Mouse (Mus musculus): ENCODE measurements around the gene Gsk3b.

Gsk3b gene

DNA sequence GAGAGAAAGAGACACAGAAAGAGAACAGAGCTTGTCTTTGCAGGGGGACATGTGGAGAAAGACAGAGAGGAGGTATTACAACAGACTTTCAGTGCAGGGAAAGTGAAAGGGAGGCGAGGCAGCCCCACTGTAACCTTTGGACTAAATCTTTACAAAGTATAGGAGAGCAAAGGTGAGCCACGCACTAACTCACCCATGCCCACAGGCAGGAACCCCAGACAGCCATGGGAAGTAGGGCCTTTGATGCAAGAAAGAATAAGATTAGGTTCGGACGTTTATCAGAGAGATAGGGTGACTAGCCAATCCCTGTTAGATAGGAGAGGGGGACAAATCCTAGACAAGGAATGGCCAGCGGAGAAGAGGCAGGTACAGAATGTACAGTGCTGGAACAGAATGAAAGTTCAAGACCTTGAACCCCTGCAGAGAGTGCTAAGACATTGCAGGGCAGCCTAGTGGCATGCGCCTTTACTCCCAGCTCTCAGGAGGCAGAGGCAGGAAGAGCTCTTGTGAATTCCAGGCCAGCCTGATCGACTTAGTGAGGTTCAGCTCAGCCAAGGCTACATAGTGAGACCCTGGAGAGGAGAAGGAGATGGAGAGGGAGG lies 193.9 kb downstream of the Gsk3b start:
- DNase-seq (ENCODE audit: low spot score): no peak

DNA sequence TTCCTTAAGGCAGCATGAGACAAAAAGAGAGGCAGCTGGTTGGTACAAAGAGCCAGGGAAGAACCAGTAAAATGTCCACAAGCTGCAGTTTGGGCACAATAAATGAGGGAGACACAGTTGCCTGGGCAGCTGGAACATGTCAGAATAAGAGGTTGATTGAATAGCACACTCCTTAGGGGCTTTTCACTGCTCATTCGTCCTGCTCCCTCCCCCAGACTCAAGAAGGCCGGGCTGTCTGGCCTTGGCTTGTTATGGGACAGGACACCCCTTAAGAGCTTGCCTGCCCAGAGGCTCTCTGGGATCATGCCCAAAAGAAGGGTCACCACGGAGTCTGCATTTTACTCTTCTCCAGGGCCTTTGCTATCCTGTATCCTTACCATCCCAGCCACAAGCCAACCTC lies 194.5 kb downstream of the Gsk3b start:
- no peak for DNase-seq (ENCODE audit: low spot score)

DNA sequence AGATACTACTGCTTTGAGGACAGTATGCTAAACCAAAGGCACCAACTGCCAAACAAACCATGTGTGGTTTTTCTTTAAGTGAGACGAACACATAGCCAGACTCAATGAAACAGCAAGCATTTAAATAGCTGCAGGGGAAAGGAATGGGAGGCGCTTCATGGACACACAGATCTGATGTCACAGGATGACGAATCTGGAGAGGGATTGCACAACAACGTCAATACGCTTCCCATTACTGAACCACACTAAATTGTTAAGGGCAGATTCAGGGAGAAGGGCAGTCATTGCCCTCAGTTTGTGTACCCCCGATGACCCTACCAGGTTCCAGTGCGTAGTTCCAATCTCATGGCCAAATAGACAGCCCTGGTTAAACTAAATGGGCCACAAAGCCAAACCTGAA lies 197.0 kb downstream of the Gsk3b start:
- no peak for DNase-seq (ENCODE audit: low spot score)

DNA sequence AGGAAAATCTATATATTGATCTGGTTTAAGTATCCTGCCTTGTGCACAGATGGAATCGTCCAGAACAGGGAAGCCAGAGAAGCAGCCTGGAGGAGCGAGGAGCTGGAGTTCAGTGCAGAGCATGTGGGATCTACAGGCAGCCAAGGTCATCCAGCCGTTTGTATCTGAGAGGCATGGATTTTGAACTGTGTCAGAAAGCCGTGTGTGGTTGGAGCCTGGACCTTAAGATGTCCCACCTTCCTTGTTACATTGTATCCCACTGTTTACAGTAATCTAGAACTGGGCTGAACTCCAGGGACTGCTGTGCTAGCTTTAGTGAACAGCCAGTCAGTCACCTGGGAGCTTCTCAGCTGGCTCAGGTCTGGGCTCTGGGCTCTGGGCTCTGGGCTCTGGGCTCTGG lies 197.7 kb downstream of the Gsk3b start:
- DNase-seq (ENCODE audit: low spot score): no peak

DNA sequence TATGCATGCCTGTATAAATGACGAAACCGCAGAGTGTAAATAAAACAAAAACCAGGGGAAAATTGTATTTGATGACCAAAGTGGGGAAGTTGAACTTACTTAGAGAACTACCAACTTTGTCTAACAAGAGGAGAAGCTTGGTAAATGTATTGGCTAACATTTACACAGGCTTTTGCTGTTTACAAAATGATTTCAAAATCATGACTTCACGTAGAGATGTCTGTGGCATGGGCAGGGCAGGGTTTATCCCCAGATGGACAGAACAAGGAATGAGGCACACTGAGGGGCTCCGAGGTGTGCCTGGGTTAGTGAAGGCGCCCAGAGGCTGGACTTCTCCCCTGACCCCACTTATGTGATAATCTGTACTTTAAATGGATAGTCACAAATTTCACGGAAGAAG lies 198.6 kb downstream of the Gsk3b start:
- DNase-seq (ENCODE audit: low spot score): no peak

DNA sequence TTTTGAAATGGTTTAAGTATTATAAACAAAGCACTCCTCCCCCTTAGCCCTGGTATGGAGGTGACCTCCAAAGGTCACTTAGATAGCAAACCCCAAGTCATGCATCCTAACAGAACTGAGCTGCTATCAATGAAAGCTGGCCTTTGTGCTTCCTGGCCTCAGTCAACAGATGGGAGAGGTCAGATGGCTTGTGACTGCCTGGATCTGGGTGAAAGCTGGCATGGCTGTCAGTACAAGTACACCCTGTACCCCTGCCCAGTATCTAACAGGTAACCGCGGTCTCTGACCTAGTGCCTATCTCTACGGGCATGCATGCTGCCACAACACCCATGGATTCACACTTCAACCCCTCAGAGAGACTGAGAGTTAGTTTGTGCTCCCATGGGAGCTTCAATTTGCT lies 199.0 kb downstream of the Gsk3b start:
- no peak for DNase-seq (ENCODE audit: low spot score)

DNA sequence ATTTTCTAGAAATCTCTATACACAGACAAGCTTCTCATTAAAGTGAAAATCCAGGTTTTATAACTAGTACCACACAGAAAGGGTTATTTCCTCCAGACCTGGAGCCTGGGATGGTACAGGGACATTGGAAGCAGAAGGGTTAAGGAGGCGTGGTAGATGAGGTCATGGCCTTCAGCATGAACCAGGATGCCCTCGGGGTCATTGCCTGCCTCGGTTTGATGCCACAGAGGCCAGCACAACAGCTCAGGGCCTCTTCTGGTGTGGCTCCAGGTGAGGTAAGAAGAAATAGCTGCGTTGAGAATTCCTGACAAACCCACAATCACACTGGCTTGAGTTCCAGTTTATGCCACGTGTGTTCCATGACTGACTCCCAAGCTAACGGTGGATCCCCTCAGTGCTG lies 200.1 kb downstream of the Gsk3b start:
- no peak for DNase-seq (ENCODE audit: low spot score)

DNA sequence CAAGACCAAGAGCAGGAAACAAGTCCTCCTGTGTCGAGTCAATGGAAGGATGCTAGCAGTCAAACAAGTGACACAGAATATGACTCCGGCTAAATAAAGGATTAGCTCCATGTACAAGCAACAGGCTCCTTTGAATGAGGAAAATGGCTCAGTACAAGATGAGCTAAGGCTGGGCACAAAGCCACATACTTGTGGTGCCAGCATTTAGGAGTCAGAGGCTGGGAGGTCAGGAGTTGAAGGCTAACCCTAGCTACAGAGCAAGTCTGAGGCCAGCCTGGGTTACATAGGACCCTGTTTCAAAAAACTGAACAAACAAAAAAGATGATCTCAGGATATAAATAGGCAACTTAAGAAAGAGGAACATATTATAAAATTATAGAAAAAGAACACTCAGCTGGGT lies 201.3 kb downstream of the Gsk3b start:
- no peak for DNase-seq (ENCODE audit: low spot score)

DNA sequence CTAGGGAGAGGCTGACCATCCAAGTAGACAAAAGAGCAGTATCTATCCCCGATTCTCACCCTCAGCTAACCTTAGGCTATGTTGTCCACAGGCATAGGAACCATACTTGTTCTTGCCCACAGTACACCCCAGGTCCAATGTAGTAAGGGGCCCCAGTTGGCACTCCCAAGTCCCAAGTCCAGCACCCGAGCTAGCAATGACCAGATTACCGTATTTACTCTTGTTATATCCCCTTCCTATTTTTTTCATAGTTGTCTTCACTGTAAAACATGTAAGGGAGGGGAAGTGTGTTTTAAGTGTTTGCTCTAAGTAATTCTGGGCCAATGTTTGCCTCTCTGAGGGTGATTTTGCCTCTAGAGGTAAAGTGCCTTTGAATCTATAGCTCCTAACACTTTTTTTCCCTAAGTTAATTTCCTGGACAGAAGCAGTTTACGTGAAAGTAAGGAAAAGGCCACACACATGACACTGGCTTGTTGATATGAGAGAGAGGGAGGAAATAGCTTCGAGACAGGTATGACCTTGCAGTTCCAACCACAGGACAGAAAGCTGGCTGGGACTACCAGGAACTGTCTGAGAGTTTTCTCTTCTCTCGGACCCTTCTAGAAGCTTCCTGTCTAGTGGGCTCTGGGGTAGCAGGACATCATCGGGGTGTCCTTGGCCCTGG lies 206.0 kb downstream of the Gsk3b start, which contains the start of gene Nr1i2:
Gene Nr1i2 (minus strand): TSS at position 140 of the 664 bp plus-strand sequence.
- DNase-seq (ENCODE audit: low spot score): no peak

DNA sequence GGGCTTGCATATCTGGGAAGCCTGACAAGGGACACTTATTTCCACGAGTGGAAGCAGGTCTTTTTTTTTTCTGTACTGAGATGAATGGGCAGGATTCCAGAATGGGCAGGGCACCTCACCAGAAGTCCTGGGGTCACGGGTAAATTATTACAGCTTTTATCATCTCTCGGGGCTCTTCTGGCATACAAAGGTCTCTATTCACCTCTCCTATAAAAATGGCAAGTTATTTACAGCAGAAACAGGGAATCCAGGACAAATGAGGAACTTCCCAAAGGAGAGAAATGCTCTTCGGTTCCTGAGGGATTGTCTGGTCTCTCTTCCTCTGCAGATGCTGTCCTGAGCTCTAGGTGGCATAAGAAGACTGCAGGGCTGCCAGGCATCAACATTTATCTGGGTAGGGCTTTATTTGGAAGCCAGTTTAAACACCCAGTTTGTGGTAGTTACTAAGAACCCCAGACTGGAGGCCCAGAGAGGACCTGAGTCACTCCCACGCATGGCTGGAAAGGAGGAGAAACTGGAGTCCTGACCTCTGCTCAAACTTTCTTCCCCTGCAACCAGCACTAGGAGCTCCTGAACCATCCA lies 206.6 kb downstream of the Gsk3b start:
- no peak for DNase-seq (ENCODE audit: low spot score)
